Mouse (Mus musculus) neural tube, embryonic 15.5 days (tissue): ENCODE measurements around the gene Psmc2. TPM values are rescaled to one million over a fixed set of nuclear protein-coding genes. Genes with fewer than 3 reads are reported as not detected.
A peak's percentile ranks its signal among the peaks of the same experiment; 100 is the strongest.

Experiments used
- ATAC-seq: fragments of 200-750 bp; cut with Nextera tagmentation; 2 replicates; pipeline ENCODE4 v1.8.0; 2017; ENCODE audit warnings: mild to moderate bottlenecking, moderate TSS enrichment, moderate library complexity; ENCODE audit not compliant: low FRiP score
- H3K27ac ChIP-seq: fragments of 300-500 bp; sonication (generic); replicated peaks from 2 replicates; pipeline ENCODE4 v1.5.1; 2015; ENCODE audit warnings: mild to moderate bottlenecking, inconsistent platforms
- H3K27me3 ChIP-seq: fragments of 300-500 bp; sonication (generic); replicated peaks from 2 replicates; pipeline ENCODE4 v1.6.1; 2015; ENCODE audit warnings: inconsistent platforms
- H3K36me3 ChIP-seq: fragments of 300-500 bp; sonication (generic); 2 replicates; pipeline ENCODE4 v1.6.1; 2015; ENCODE audit warnings: inconsistent platforms
- H3K4me1 ChIP-seq: fragments of 300-500 bp; sonication (generic); 2 replicates; pipeline ENCODE4 v1.6.1; 2015; ENCODE audit warnings: inconsistent platforms
- H3K4me2 ChIP-seq: fragments of 300-500 bp; sonication (generic); 2 replicates; pipeline ENCODE4 v1.6.1; 2015; ENCODE audit warnings: inconsistent platforms, mild to moderate bottlenecking, moderate library complexity
- H3K4me3 ChIP-seq: fragments of 300-500 bp; sonication (generic); replicated peaks from 2 replicates; pipeline ENCODE4 v1.5.1; 2015; ENCODE audit warnings: mild to moderate bottlenecking, inconsistent platforms
- H3K9ac ChIP-seq: fragments of 300-500 bp; sonication (generic); replicated peaks from 2 replicates; pipeline ENCODE4 v1.6.1; 2015; ENCODE audit warnings: mild to moderate bottlenecking, inconsistent platforms
- H3K9me3 ChIP-seq: fragments of 300-500 bp; sonication (generic); replicated peaks from 2 replicates; pipeline ENCODE4 v1.6.1; 2016; ENCODE audit warnings: inconsistent platforms
- WGBS: fragments of 180-500 bp; shearing (Covaris S2); methylation state at CpG from one replicate; pipeline ENCODE4 v1.1.7; 2015; ENCODE audit warnings: mixed read lengths; 5-methylcytosine and 5-hydroxymethylcytosine counted together
- polyA plus RNA-seq: library from polyadenylated mRNA; unstranded; fragments of >200 nt; fragmentation: Nextera tagmentation; extraction: Ambion mirVana; gene quantifications from 2 replicates; pipeline ENCODE4 v1.2.1, GENCODE M21; 2015

Psmc2 gene
- polyA plus RNA-seq, 1 experiment from 2014 or later = 186 TPM

GRCm38 (mm10) chr5:21813994-21814393 is 28.9 kb downstream of the Psmc2 start:
- H3K9me3 ChIP-seq = no peaks in the 10 kb centered on the region
- no peak overlapping the region for H3K4me2 ChIP-seq
- no peak overlapping the region for H3K9ac ChIP-seq
- 56% methylated on average over 1 of the region's 1 CpGs for WGBS
- no peaks in the 10 kb centered on the region for H3K4me1 ChIP-seq
- no peak overlapping the region for H3K4me3 ChIP-seq
- no peaks in the 10 kb centered on the region for H3K36me3 ChIP-seq
- H3K27ac ChIP-seq = no peak overlapping the region
- no peaks in the 10 kb centered on the region for H3K27me3 ChIP-seq
- no peak for ATAC-seq

DNA sequence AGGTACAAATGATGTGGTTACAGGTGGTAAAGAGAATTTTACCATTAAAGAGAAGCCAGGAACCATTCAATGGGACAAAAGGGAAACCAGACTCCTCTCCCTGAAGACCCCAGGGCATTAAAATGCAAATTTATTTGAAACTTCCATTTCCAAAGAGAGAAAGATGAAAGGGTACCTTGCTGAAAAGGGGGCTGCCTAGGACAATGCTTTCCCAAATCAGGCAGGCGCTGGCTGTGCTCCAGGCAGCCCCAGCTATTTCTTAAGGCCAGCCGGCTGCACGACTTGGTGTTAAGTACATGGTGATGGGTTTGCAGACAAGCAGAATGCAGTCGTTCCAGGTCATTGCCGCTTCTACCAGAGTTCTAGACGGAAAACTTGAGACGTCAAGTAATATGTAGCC is 41.3 kb downstream of the Psmc2 start:
- 26% methylated on average over 7 of the region's 7 CpGs for WGBS
- no peak for ATAC-seq
- H3K27ac ChIP-seq = no peak overlapping the region

DNA sequence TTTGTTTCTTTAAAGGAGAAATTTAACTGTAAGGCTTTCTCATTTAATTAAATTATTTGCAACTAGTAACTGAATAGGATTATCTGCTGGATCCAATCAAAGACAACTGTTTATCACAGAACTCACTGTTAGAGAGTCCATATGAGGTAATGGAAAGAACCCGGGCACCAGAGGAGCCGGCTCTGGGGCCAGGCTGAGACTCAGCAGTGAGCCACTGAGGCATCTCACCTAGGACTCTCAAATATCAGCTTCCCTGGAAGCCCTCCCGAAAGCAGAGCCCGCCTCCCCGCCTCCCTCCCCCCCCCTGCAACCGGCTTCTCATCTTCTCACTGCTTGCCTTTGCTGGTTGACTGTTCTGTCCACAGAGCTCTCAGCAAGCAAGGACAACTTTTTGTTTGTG is 42.6 kb downstream of the Psmc2 start:
- Histone ChIP-seq H3K36me3 (no peaks in the 10 kb centered on the region), H3K4me3 (no peak overlapping the region), H3K9me3 (no peaks in the 10 kb centered on the region), H3K27me3 (no peaks in the 10 kb centered on the region), H3K9ac (no peak overlapping the region), H3K4me2 (no peak overlapping the region), H3K4me1 (no peaks in the 10 kb centered on the region), H3K27ac (no peak overlapping the region)
- no peak for ATAC-seq
- WGBS = 47% methylated on average over 6 of the region's 6 CpGs

More for the DNA sequence above, 41.3 kb downstream of the Psmc2 start:
- Histone ChIP-seq H3K9me3 (no peaks in the 10 kb centered on the region), H3K4me1 (no peaks in the 10 kb centered on the region), H3K36me3 (no peaks in the 10 kb centered on the region), H3K4me2 (no peak overlapping the region), H3K27me3 (no peaks in the 10 kb centered on the region), H3K4me3 (no peak overlapping the region), H3K9ac (no peak overlapping the region)

DNA sequence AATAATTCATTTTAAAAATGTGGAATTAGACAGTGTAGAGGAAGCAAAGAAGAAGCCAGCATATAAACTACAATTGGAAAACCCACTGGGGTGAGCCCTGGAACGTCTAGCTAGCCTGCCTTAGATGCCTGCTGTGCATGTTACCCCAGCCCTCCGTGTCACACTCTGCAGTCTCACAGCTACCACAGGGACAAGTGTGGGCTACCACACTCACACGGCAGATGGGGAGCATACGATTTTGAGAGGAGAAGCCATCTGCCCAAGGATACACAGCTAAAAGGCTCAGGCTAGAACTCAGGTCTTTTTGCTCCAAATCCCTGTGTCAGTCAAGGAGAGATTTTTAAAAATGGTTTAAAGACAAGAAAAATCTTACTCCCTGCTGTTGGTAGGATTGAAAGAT is 43.8 kb downstream of the Psmc2 start:
- H3K36me3 ChIP-seq = no peaks in the 10 kb centered on the region
- no peaks in the 10 kb centered on the region for H3K4me1 ChIP-seq
- H3K4me2 ChIP-seq = no peak overlapping the region
- no peak overlapping the region for H3K4me3 ChIP-seq
- no peak for ATAC-seq
- H3K27me3 ChIP-seq = no peaks in the 10 kb centered on the region
- H3K9me3 ChIP-seq = no peaks in the 10 kb centered on the region
- H3K27ac ChIP-seq = no peak overlapping the region
- H3K9ac ChIP-seq = no peak overlapping the region
- 62% methylated on average over 4 of the region's 4 CpGs for WGBS

GRCm38 (mm10) chr5:21831761-21832160 is 46.7 kb downstream of the Psmc2 start:
- Histone ChIP-seq H3K4me2 (no peak overlapping the region), H3K9me3 (no peaks in the 10 kb centered on the region), H3K4me1 (no peaks in the 10 kb centered on the region), H3K9ac (no peak overlapping the region), H3K27ac (no peak overlapping the region), H3K27me3 (no peaks in the 10 kb centered on the region), H3K36me3 (no peaks in the 10 kb centered on the region), H3K4me3 (no peak overlapping the region)
- ATAC-seq = no peak
- 67% methylated on average over 3 of the region's 3 CpGs for WGBS

- H3K4me3 ChIP-seq = no peak overlapping the region
- 78% methylated on average over 4 of the region's 4 CpGs for WGBS
Observed at GRCm38 (mm10) chr5:21844676-21845075, 59.6 kb downstream of the Psmc2 start.

DNA sequence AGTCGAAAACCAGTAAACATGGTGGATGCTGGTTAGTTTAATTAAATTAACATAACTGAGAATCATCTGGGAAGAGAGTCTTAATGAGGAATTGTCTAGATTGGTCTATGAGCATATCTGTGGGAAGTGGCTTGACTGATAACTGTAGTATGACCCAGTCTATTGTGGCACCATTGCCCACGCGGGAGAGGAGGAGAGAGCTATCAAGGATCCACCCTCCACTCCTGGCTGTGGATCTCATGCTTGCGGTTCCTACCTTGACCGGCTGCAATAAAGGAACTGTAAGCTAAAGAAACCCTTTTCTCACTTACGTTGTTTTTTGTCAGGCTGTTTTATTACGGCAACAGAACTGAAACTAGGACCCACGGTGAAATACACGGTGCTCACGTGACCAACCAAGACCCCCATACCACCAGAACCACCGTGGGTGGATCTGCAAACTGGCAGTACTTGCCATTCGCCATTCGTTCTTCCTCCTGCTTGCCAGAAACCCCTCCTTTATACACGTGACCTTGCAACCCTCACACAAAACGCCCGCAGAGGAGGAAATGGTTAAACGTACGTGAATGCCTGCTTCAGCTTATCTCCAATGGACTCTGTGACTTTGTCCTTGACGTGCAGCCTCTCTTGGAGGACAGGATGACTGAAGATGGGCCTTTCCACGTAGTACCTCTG is 61.7 kb downstream of the Psmc2 start:
- Histone ChIP-seq H3K9me3 (no peaks in the 10 kb centered on the region), H3K4me3 (no peak overlapping the region), H3K4me1 (no peaks in the 10 kb centered on the region), H3K27ac (no peak overlapping the region), H3K4me2 (no peak overlapping the region), H3K9ac (no peak overlapping the region), H3K27me3 (no peaks in the 10 kb centered on the region), H3K36me3 (no peaks in the 10 kb centered on the region)
- no peak for ATAC-seq
- 83% methylated on average over 20 of the region's 20 CpGs for WGBS

More at GRCm38 (mm10) chr5:21844676-21845075, 59.6 kb downstream of the Psmc2 start:
- Histone ChIP-seq H3K36me3 (no peaks in the 10 kb centered on the region), H3K27me3 (no peaks in the 10 kb centered on the region), H3K9ac (no peak overlapping the region), H3K9me3 (no peaks in the 10 kb centered on the region), H3K4me1 (no peaks in the 10 kb centered on the region), H3K4me2 (no peak overlapping the region), H3K27ac (no peak overlapping the region)
- ATAC-seq = no peak

DNA sequence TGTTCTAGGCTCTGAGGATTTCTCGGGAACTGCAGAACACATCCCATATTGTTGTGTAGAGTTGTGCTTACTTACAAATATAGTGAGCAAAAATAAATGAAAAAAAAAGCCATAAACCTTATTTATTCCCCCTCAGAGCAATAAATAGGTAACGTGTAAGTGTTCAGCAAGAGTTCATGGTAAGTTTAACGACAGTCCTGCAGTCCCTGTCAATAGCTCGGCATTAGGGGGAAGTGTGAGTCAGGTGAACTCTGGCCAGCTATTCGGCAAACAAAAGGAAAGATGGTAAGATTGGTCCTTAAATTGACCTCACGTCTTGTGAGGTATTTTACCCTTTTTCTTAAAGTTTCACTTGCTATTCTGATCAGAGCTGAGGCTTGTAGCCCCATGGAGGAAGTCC is 62.4 kb downstream of the Psmc2 start:
- no peak overlapping the region for H3K4me2 ChIP-seq
- WGBS = 47% methylated on average over 6 of the region's 6 CpGs
- no peak overlapping the region for H3K27ac ChIP-seq
- no peaks in the 10 kb centered on the region for H3K36me3 ChIP-seq
- no peak overlapping the region for H3K4me3 ChIP-seq
- H3K4me1 ChIP-seq = no peaks in the 10 kb centered on the region
- no peak overlapping the region for H3K9ac ChIP-seq
- H3K27me3 ChIP-seq = no peaks in the 10 kb centered on the region
- ATAC-seq = no peak
- H3K9me3 ChIP-seq = no peaks in the 10 kb centered on the region

DNA sequence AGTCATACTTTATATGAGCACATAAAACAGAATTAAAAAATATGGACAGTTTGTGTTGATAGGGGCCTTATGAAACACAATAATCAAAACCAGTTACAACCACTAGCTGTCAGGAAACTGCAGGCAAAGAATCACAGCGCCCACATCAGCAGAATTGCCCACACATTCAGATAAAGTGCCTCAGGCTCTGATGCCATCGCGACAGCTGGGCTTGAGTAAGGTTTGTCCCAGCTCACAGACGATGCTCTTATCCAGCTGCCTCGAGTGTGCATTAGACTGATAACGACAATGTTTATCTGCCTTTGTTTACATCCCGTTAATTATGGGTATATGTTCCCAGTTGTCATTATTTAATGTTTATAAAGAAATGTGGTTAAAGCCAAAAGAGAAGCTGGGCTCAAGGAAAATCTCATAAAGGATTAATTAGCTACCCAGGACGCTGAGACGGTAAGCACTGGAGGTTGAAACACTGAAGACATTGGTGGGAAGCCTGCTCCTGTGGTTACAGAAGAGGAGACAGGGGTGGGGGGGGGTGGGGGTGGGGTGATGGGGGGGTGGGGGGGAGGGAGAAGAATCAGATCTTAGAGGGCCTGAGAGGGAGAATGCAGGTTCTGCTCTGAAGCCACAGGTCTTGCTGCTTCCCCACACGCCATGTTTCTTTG is 66.7 kb downstream of the Psmc2 start:
- Histone ChIP-seq H3K9ac (no peak overlapping the region), H3K4me1 (no peaks in the 10 kb centered on the region), H3K36me3 (no peaks in the 10 kb centered on the region), H3K4me2 (no peak overlapping the region), H3K27ac (no peak overlapping the region), H3K9me3 (no peaks in the 10 kb centered on the region), H3K4me3 (no peak overlapping the region), H3K27me3 (no peaks in the 10 kb centered on the region)
- peak; percentile 75; the same call in 1 of the 2 replicates for ATAC-seq
- WGBS = 37% methylated on average over 10 of the region's 10 CpGs

Other genes starting within 250 kb of the Psmc2 start
- gene Lrrc17, start 241.7 kb upstream of the Psmc2 start, polyA plus RNA-seq = 8.1 and 18.6 TPM in 2 replicates
- 0.08 and 0.13 TPM in 2 replicates for gene Fbxl13, start 139.6 kb upstream of the Psmc2 start, polyA plus RNA-seq
- gene Armc10, start 139.5 kb upstream of the Psmc2 start, polyA plus RNA-seq = 41.3 and 44.2 TPM in 2 replicates
- gene Napepld, start 83.9 kb upstream of the Psmc2 start, polyA plus RNA-seq = 2.1 and 3.3 TPM in 2 replicates
- gene Pmpcb, start 48.1 kb upstream of the Psmc2 start, polyA plus RNA-seq = 68.2 and 74.6 TPM in 2 replicates
- 69.9 and 77.8 TPM in 2 replicates for gene Dnajc2, start within 50 bp of the Psmc2 start, polyA plus RNA-seq
- gene Slc26a5, start 80.3 kb downstream of the Psmc2 start, polyA plus RNA-seq = 0.27 and 0.45 TPM in 2 replicates